In the genomic region with DNA sequence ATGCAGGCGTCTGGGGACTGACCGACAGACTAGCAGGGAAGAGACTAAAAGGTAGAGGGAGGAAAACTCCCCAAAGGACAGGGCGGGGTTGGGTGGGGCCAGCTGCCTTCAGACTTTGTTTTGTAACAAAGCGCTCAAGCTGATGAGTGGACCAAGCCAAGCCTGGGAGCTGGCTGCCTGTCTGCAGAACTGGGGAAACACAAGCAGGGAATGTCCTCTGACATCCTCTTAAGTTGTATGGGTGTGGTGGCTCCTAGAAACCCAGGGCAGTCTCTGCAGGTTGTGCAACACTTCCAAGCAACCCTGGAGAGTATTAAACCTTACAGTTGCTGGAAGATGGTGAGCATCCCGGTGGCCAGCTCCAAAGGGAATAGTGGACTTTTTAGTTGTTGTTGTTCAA, we compare ENCODE assay signal across 8 mouse cellular contexts. TPM values are rescaled to one million over a fixed set of nuclear protein-coding genes. Genes with fewer than 3 reads are reported as not detected.
DNase-seq lines count a peak whose midpoint lies in the region; ATAC-seq and TF ChIP-seq lines count a peak whose summit lies in the region.

No protein-coding gene starts in this region.

- ATAC-seq in embryonic facial prominence, embryonic 11.5 days (replicated peaks; ENCODE audit: insufficient number of reproducible peaks, low FRiP score, low TSS enrichment, low read depth): no peak
- peak; percentile 14; the same call in 1 of the 2 replicates for ATAC-seq in intestine, embryonic 15.5 days
- no peak for ATAC-seq in midbrain, embryonic 13.5 days

- TF ChIP-seq EP300 in heart, adult 2 months (IDR thresholded peaks at IDR 0.05; ENCODE audit: insufficient read depth, low read depth, low read length): 0 out of 2 replicates have a peak, but pooled peaks have one; percentile 15

- H3K4me3 ChIP-seq in heart, adult 2 months: peak overlapping the region; percentile 57
- H3K4me3 ChIP-seq in embryonic facial prominence, embryonic 11.5 days (ENCODE audit: low read depth, low read length): peak overlapping the region; percentile 52; the same call in 1 of the 2 replicates
- H3K4me3 ChIP-seq in intestine, embryonic 15.5 days (replicated peaks): peak overlapping the region; percentile 67
- H3K4me3 ChIP-seq in midbrain, embryonic 13.5 days (replicated peaks): peak overlapping the region; percentile 60; the same call in 1 of the 2 replicates

- intact Hi-C loops in heart, adult 2 months (cut with DNase I): no loop called here

- peak; percentile 58 for TF ChIP-seq POLR2A in heart, adult 2 months (IDR thresholded peaks at IDR 0.05; ENCODE audit: insufficient read depth, low read depth, low read length)

- peak overlapping the region; percentile 88 for H3K27ac ChIP-seq in heart, adult 2 months
- H3K27ac ChIP-seq in embryonic facial prominence, embryonic 11.5 days (replicated peaks; ENCODE audit: low read depth, low read length): no peak overlapping the region
- H3K27ac ChIP-seq in intestine, embryonic 15.5 days: no peak overlapping the region
- no peak overlapping the region for H3K27ac ChIP-seq in midbrain, embryonic 13.5 days

- DNase-seq in heart, adult 2 months: peak; percentile 53 to 61
- DNase-seq in heart, adult 8-10 months (ENCODE audit: low spot score): no peak
- no peak for DNase-seq in embryonic facial prominence, embryonic 11.5 days (ENCODE audit: low spot score)
- no peak for DNase-seq in cerebellum, adult 8-10 months
- DNase-seq in layer of hippocampus, postnatal 14 days (ENCODE audit: low spot score in 2 of 2): no peak
- no peak for DNase-seq in layer of hippocampus, postnatal 10 days (ENCODE audit: low spot score in 2 of 2)

- WGBS in heart, adult 2 months: 39% methylated on average over 5 of the region's 5 CpGs
- WGBS in embryonic facial prominence, embryonic 11.5 days: 58% methylated on average over 5 of the region's 5 CpGs
- WGBS in intestine, embryonic 15.5 days: 44% methylated on average over 5 of the region's 5 CpGs
- 52% methylated on average over 5 of the region's 5 CpGs for WGBS in midbrain, embryonic 13.5 days

- peak overlapping the region; percentile 77; the same call in 1 of the 2 replicates for H3K4me2 ChIP-seq in embryonic facial prominence, embryonic 11.5 days (ENCODE audit: low read depth, low read length)
- peak overlapping the region; percentile 92 for H3K4me2 ChIP-seq in intestine, embryonic 15.5 days (replicated peaks)
- peak overlapping the region; percentile 94 for H3K4me2 ChIP-seq in midbrain, embryonic 13.5 days (replicated peaks)

- H3K27me3 ChIP-seq in heart, adult 2 months (ENCODE audit: control insufficient read depth, insufficient read depth, low read length): no peaks in the 10 kb centered on the region
- peaks cover 10% of the 10 kb centered on the region for H3K27me3 ChIP-seq in embryonic facial prominence, embryonic 11.5 days (ENCODE audit: control insufficient read depth, insufficient read depth, low read length)
- H3K27me3 ChIP-seq in intestine, embryonic 15.5 days (replicated peaks): no peaks in the 10 kb centered on the region
- H3K27me3 ChIP-seq in midbrain, embryonic 13.5 days: peaks cover 41% of the 10 kb centered on the region

- TF ChIP-seq CTCF in heart, adult 2 months (IDR thresholded peaks at IDR 0.05): no peak

- H3K36me3 ChIP-seq in heart, adult 2 months (ENCODE audit: control insufficient read depth, insufficient read depth, low read length): no peaks in the 10 kb centered on the region
- H3K36me3 ChIP-seq in embryonic facial prominence, embryonic 11.5 days (replicated peaks; ENCODE audit: control insufficient read depth, insufficient read depth, low read depth, low read length): no peaks in the 10 kb centered on the region
- no peaks in the 10 kb centered on the region for H3K36me3 ChIP-seq in intestine, embryonic 15.5 days
- H3K36me3 ChIP-seq in midbrain, embryonic 13.5 days: no peaks in the 10 kb centered on the region

- H3K9ac ChIP-seq in heart, adult 2 months (ENCODE audit: low read depth, low read length): peak overlapping the region; percentile 84
- H3K9ac ChIP-seq in embryonic facial prominence, embryonic 11.5 days (replicated peaks; ENCODE audit: low read length): no peak overlapping the region
- H3K9ac ChIP-seq in intestine, embryonic 15.5 days: peak overlapping the region; percentile 75; the same call in 1 of the 2 replicates
- no peak overlapping the region for H3K9ac ChIP-seq in midbrain, embryonic 13.5 days (replicated peaks)

- H3K79me2 ChIP-seq in heart, adult 2 months (replicated peaks; ENCODE audit: control insufficient read depth, insufficient read depth, low read length): no peaks in the 10 kb centered on the region

- H3K4me1 ChIP-seq in heart, adult 2 months (ENCODE audit: control insufficient read depth, insufficient read depth, low read length): peaks cover 10% of the 10 kb centered on the region
- no peaks in the 10 kb centered on the region for H3K4me1 ChIP-seq in embryonic facial prominence, embryonic 11.5 days (ENCODE audit: control insufficient read depth, insufficient read depth, low read length)
- peaks cover 8% of the 10 kb centered on the region for H3K4me1 ChIP-seq in intestine, embryonic 15.5 days (replicated peaks)
- H3K4me1 ChIP-seq in midbrain, embryonic 13.5 days (replicated peaks): peaks cover 16% of the 10 kb centered on the region

- H3K9me3 ChIP-seq in embryonic facial prominence, embryonic 11.5 days (replicated peaks; ENCODE audit: control insufficient read depth, low read length): no peaks in the 10 kb centered on the region
- no peaks in the 10 kb centered on the region for H3K9me3 ChIP-seq in intestine, embryonic 15.5 days
- no peaks in the 10 kb centered on the region for H3K9me3 ChIP-seq in midbrain, embryonic 13.5 days

RNA-seq across cellular contexts. Expression of a gene that starts 1.4 kb away (rescaled TPM):
- total RNA-seq in heart, adult 2 months (2021): 10 to 100 TPM; 51.6 to 67.2 TPM
- polyA plus RNA-seq in heart, adult 2 months (2012; rRNA removed): 97.7 and 108 TPM in 2 replicates
- total RNA-seq in heart, adult 8-10 months (2022): 10 to 100 TPM; 39.4 to 57.8 (median 46.4) TPM
- 55.3 and 55.4 TPM in 2 replicates for polyA plus RNA-seq in embryonic facial prominence, embryonic 11.5 days (2014; fragmentation: Nextera tagmentation; extraction: Ambion mirVana)
- polyA plus RNA-seq in intestine, embryonic 15.5 days (2015; fragmentation: Nextera tagmentation; extraction: Ambion mirVana): 160 and 171 TPM in 2 replicates
- polyA plus RNA-seq in midbrain, embryonic 13.5 days (2015; fragmentation: Nextera tagmentation; extraction: Ambion mirVana): 33.0 and 36.0 TPM in 2 replicates
- 100 to 1,000 TPM; 103 to 117 TPM for total RNA-seq in layer of hippocampus, postnatal 14 days (2021)
- total RNA-seq in layer of hippocampus, postnatal 10 days (2021): 100 to 1,000 TPM; 101 to 102 TPM

RNA-seq across cellular contexts. Expression of a gene that starts 53.4 kb away (rescaled TPM):
- total RNA-seq in heart, adult 2 months (2021): 10 to 100 TPM; 95.9 to 99.8 TPM
- polyA plus RNA-seq in heart, adult 2 months (2012; rRNA removed): 95.8 and 116 TPM in 2 replicates
- 100 to 1,000 TPM in 2 of 4 experiments, 10 to 100 TPM in 2; 82.6 to 137 (median 104) TPM for total RNA-seq in heart, adult 8-10 months (2022)
- 6.7 and 8.0 TPM in 2 replicates for polyA plus RNA-seq in embryonic facial prominence, embryonic 11.5 days (2014; fragmentation: Nextera tagmentation; extraction: Ambion mirVana)
- polyA plus RNA-seq in intestine, embryonic 15.5 days (2015; fragmentation: Nextera tagmentation; extraction: Ambion mirVana): 12.0 and 12.7 TPM in 2 replicates
- 6.2 and 8.4 TPM in 2 replicates for polyA plus RNA-seq in midbrain, embryonic 13.5 days (2015; fragmentation: Nextera tagmentation; extraction: Ambion mirVana)
- total RNA-seq in layer of hippocampus, postnatal 14 days (2021): 10 to 100 TPM; 29.1 to 32.8 TPM
- 10 to 100 TPM; 22.1 to 29.0 TPM for total RNA-seq in layer of hippocampus, postnatal 10 days (2021)

Comparison
In these comparisons a context has a peak if more than half of its experiments do, and no peak if none do; other contexts are left out.
1. DNase-seq: peak in heart, adult 2 months (2 of 2); none in heart, adult 8-10 months (single experiment), embryonic facial prominence, embryonic 11.5 days (single experiment), cerebellum, adult 8-10 months (single experiment), layer of hippocampus, postnatal 14 days (0 of 2) and layer of hippocampus, postnatal 10 days (0 of 2).
2. H3K9ac ChIP-seq: peak in heart, adult 2 months (single experiment) and intestine, embryonic 15.5 days (single experiment); none in embryonic facial prominence, embryonic 11.5 days (single experiment) and midbrain, embryonic 13.5 days (single experiment).
3. Peak in every context shown above with its lines, with median percentiles within 50 percentile points of each other: H3K4me3 ChIP-seq and H3K4me2 ChIP-seq.